Mouse (Mus musculus) forebrain, embryonic 14.5 days (tissue): ENCODE measurements around the gene Lyl1. TPM values are rescaled to one million over a fixed set of nuclear protein-coding genes. Genes with fewer than 3 reads are reported as not detected.

Experiments used
- ATAC-seq: fragments of 200-750 bp; cut with Nextera tagmentation; 2 replicates; pipeline ENCODE4 v1.8.0; 2017; ENCODE audit warnings: mild to moderate bottlenecking, moderate library complexity
- DNase-seq: peaks from one replicate; pipeline ENCODE4 v3.0.0-alpha.2; 2015; ENCODE audit warnings: low spot score
- H3K27ac ChIP-seq: fragments of 300-500 bp; sonication (generic); 2 replicates; pipeline ENCODE4 v1.5.1; 2014; ENCODE audit warnings: low read depth, mild to moderate bottlenecking, control low read depth, low read length, moderate library complexity
- H3K27me3 ChIP-seq: fragments of 300-500 bp; sonication (generic); replicated peaks from 2 replicates; pipeline ENCODE4 v1.6.1; 2014; ENCODE audit warnings: low read length, control low read depth, mixed read lengths; ENCODE audit not compliant: control insufficient read depth, insufficient read depth
- H3K36me3 ChIP-seq: fragments of 300-500 bp; sonication (generic); 2 replicates; pipeline ENCODE4 v1.6.1; 2014; ENCODE audit warnings: low read length, control low read depth; ENCODE audit not compliant: control insufficient read depth, insufficient read depth
- H3K4me1 ChIP-seq: fragments of 300-500 bp; sonication (generic); 2 replicates; pipeline ENCODE4 v1.6.1; 2014; ENCODE audit warnings: antibody characterized with exemption, low read length, control low read depth; ENCODE audit not compliant: control insufficient read depth, insufficient read depth
- H3K4me2 ChIP-seq: fragments of 300-500 bp; sonication (generic); 2 replicates; pipeline ENCODE4 v1.6.1; 2014; ENCODE audit warnings: mild to moderate bottlenecking, control low read depth, low read length
- H3K4me3 ChIP-seq: fragments of 300-500 bp; sonication (generic); 2 replicates; pipeline ENCODE4 v1.5.1; 2014; ENCODE audit warnings: low read depth, low read length, control low read depth
- H3K9ac ChIP-seq: fragments of 300-500 bp; sonication (generic); 2 replicates; pipeline ENCODE4 v1.6.1; 2014; ENCODE audit warnings: mild to moderate bottlenecking, low read length, control low read depth, moderate library complexity
- H3K9me3 ChIP-seq: fragments of 300-500 bp; sonication (generic); replicated peaks from 2 replicates; pipeline ENCODE4 v1.6.1; 2016; ENCODE audit warnings: low read length, control low read depth, mixed read lengths; ENCODE audit not compliant: control insufficient read depth
- WGBS: fragments of 180-500 bp; shearing (Covaris S2); extraction: QIAGEN DNeasy Blood & Tissue Kit; methylation state at CpG from one replicate; pipeline ENCODE4 v1.1.7; 2014; 5-methylcytosine and 5-hydroxymethylcytosine counted together
- polyA plus RNA-seq: library from polyadenylated mRNA; unstranded; fragments of >200 nt; fragmentation: Nextera tagmentation; extraction: Ambion mirVana; gene quantifications from 2 replicates; pipeline ENCODE4 v1.2.1, GENCODE M21; 2014

Lyl1 gene
- polyA plus RNA-seq, 1 experiment from 2014 or later = 2.9 TPM

DNA sequence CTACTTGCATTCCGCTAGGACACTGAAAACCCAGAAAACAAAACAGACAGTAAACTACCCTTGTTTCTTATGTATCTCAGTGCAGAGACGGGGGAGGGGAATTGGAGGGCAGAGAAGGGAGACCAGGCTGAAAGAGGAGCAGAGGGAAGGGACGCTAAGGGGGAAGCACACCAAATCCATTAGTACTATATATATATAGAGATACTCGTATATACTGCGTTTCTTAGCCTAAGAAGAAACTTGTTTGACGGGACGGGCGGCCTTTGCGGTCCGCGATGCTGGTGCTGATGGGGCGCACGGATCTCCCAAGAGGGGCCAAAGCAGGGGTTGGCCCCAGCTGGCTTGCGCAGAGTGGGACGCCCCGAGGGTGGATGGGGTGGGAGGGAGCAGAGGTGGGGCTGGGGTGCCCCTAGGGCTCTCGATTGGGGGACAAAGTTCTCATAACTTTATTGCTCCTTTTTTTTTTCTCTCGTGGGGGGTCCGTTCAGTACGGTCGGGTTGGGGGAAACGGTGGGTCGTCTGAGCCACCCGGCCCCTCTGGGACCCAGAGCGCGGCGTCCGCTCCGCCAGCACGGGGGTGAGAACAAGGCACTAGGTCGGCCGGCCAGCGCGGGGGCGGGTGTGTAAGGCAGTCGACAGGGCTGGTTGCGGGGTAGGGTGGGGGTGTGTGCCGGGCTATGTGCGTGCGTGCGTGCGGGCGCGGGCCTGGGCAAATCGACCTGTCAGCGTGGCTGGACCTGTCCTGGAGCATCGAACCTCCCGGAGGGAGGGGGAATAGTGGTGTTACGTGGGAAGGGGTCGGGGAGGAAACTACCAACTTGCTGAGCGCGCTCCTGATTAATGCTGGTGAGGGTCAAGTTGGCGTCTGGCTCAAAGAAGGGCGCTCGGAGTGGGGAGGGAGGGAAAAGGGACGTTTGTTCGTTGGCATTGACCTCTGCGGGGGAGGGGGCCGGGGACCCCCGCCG is 3.9 kb downstream of the Lyl1 start:
- Histone ChIP-seq H3K4me2 (peak overlapping the region; percentile 52), H3K4me3 (peak overlapping the region; percentile 27), H3K27ac (peak overlapping the region; percentile 90), H3K9me3 (no peaks in the 10 kb centered on the region), H3K36me3 (peaks cover 15% of the 10 kb centered on the region), H3K9ac (peak overlapping the region; percentile 75), H3K4me1 (peaks cover 31% of the 10 kb centered on the region), H3K27me3 (peaks cover 44% of the 10 kb centered on the region)
- ATAC-seq (no peak), DNase-seq (no peak)
- WGBS = 2% methylated on average over 51 of the region's 61 CpGs

DNA sequence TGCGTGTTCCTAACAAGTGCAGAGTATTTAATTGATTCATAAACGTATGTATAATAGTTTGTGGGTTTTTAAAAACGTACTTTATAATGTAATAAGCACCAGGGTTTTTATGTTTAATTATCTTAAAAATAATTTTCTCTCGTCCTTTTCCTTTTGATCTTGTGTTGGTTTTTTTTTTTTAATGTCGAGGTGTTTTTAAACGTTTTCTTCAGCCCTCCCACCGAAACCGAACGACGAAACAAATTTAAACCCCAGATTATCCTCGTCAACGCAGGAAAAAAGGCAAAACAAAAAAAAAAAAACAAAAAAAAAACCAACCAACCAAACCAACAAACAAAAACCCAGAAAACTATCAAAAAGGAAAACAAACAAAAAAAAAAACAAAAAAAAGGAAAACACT is 4.7 kb downstream of the Lyl1 start:
- peaks cover 19% of the 10 kb centered on the region for H3K36me3 ChIP-seq
- peaks cover 35% of the 10 kb centered on the region for H3K4me1 ChIP-seq
- H3K9me3 ChIP-seq = no peaks in the 10 kb centered on the region
- 4% methylated on average over 12 of the region's 12 CpGs for WGBS
- peak overlapping the region; percentile 52 for H3K4me2 ChIP-seq
- peak overlapping the region; percentile 96 for H3K27ac ChIP-seq
- peak overlapping the region; percentile 75 for H3K9ac ChIP-seq
- peak overlapping the region; percentile 27 for H3K4me3 ChIP-seq
- H3K27me3 ChIP-seq = peaks cover 44% of the 10 kb centered on the region
- DNase-seq (no peak), ATAC-seq (no peak)

DNA sequence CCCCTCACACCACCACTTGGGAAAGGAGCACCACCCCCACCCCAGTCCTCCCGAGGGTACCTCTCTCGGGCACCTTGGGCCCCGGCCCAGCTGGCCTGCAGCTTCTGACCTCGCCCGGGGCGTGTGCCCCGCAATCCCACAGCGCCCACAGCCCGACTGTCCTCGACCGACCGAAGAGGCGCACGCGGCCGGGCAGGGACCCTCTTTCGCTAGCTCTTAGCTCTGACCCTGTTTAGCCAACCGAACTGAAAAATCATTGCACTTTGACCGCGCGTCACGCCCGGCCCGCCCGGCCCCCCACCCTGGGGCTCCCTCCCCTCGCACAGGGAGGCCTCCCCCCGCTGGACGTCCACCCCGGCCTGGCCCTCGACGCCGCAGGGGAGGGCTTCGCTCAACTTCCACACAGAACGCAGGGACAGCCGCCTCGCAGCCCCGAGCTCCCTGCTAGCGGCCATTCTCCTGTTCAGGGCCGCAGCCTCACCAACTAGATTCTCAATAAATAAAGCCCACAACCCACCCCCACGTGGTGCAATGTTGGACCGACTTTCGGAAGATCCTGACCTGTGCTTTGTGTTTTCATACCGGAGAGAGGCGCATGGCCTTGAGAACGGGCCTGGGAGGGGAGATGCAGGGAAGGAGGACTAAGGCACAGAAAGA is 5.5 kb downstream of the Lyl1 start:
- ATAC-seq (no peak), DNase-seq (peak; percentile 36)
- Histone ChIP-seq H3K27me3 (peaks cover 40% of the 10 kb centered on the region), H3K27ac (peak overlapping the region; percentile 96), H3K4me3 (peak overlapping the region; percentile 19), H3K9ac (peak overlapping the region; percentile 75), H3K4me1 (peaks cover 43% of the 10 kb centered on the region), H3K4me2 (peak overlapping the region; percentile 52), H3K36me3 (peaks cover 25% of the 10 kb centered on the region), H3K9me3 (no peaks in the 10 kb centered on the region)
- WGBS = 4% methylated on average over 44 of the region's 45 CpGs

DNA sequence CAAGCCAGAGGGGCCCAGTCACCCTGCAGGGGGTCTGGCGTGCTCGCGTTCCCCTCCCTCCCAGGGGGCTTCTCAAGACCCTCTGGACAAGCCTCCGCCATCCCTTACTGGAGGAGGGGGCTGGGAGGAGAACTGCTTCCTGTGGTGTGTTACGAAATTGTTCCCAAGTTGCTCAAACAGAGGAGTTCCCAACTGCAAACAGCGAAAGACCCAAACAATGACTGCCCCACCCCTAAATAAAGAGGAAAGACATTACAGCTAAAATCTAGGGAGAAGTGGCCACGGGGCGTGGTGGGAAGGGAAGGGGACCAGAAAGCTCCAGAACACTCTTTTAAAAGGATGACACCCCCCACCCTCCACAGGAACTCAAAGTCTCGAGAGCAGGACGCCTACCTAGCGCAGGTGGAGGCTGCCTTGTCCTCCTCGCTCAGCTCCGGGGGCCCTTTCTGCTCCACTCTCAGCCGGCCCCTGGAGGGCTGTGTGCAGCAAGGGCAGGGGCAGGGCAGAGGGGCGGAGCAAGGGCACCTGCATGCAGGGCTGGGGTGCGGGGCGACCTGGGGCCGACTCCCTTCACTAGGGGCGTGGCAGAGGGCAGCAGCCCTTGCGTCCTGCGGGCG is 6.1 kb downstream of the Lyl1 start:
- DNase-seq = no peak

DNA sequence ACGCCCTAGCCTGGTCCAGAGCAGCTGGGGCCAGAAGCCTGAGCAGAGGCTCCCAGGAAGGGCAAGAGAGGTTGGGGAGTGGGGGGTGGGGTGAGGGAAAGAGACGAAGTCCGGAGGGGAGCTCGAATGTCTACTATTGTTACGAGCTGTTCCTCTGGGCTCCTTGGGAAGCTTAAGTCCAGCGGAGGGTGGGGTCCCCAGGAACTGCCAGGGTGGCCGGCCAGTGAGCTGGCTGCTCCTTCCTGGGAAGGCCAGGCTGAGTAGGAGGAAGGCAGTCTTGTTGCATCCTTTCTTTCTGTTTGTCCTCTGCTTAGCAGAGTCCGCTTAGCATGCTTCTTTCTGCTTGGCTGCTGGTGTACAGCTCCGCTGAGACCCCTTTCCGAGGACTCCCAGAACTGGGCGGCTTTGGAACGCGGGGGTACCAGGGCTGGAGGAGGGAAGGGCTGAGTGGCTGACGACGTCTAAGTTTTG is 6.8 kb downstream of the Lyl1 start:
- peak overlapping the region; percentile 96 for H3K27ac ChIP-seq
- DNase-seq = no peak
- H3K4me1 ChIP-seq = peaks cover 47% of the 10 kb centered on the region
- no peak for ATAC-seq
- H3K27me3 ChIP-seq = peaks cover 27% of the 10 kb centered on the region
- peak overlapping the region; percentile 52 for H3K4me2 ChIP-seq
- H3K36me3 ChIP-seq = peaks cover 22% of the 10 kb centered on the region
- H3K9me3 ChIP-seq = no peaks in the 10 kb centered on the region
- peak overlapping the region; percentile 19 for H3K4me3 ChIP-seq
- peak overlapping the region; percentile 75 for H3K9ac ChIP-seq
- WGBS = 10% methylated on average over 15 of the region's 15 CpGs

More for the DNA sequence above, 6.1 kb downstream of the Lyl1 start:
- no peak for ATAC-seq
- no peaks in the 10 kb centered on the region for H3K9me3 ChIP-seq
- H3K4me2 ChIP-seq = peak overlapping the region; percentile 52
- peak overlapping the region; percentile 19 for H3K4me3 ChIP-seq
- peak overlapping the region; percentile 96 for H3K27ac ChIP-seq
- WGBS = 13% methylated on average over 22 of the region's 22 CpGs
- H3K27me3 ChIP-seq = peaks cover 34% of the 10 kb centered on the region
- peak overlapping the region; percentile 75 for H3K9ac ChIP-seq
- peaks cover 46% of the 10 kb centered on the region for H3K4me1 ChIP-seq
- H3K36me3 ChIP-seq = peaks cover 25% of the 10 kb centered on the region

DNA sequence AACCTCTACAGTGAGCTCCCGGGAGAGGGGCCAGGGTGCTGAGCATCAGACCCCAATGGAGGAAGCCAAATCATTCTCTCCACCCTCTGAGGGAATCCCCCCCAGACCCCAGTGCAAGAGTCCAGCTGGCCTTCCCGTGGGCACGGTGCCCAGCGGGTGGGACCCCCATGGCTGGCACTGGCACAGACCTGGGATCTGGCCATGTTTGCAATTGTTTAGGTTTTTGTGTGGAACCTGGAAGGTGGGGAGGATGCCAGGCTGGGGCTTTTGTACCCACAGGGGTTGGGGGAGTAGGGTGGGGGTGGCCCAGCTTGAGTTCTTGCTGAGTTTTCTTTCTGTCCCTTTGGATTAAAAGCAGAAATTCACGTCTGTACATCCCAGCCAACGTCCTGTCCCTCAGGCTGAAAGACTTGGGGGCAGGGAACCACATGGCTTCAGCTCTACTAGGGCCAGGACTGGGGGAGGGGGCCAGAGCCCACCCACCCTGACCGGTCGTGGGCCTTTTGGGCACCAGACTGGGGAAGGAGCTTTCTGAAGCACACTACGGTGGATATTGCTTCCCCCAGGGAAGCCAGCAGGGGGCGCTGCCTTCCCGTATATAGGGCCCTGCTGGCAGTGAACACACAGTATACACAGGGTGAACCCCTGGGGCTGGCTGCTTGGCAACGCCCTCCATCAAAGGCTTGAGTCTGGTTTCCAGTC is 7.7 kb downstream of the Lyl1 start:
- Histone ChIP-seq H3K9ac (peak overlapping the region; percentile 75; the same call in 1 of the 2 replicates), H3K4me2 (no peak overlapping the region), H3K36me3 (peaks cover 27% of the 10 kb centered on the region), H3K4me3 (no peak overlapping the region), H3K9me3 (no peaks in the 10 kb centered on the region), H3K27ac (peak overlapping the region; percentile 96), H3K4me1 (peaks cover 53% of the 10 kb centered on the region), H3K27me3 (peaks cover 22% of the 10 kb centered on the region)
- DNase-seq (peak; percentile 97), ATAC-seq (peak; percentile 75)
- WGBS = 2% methylated on average over 12 of the region's 12 CpGs

DNA sequence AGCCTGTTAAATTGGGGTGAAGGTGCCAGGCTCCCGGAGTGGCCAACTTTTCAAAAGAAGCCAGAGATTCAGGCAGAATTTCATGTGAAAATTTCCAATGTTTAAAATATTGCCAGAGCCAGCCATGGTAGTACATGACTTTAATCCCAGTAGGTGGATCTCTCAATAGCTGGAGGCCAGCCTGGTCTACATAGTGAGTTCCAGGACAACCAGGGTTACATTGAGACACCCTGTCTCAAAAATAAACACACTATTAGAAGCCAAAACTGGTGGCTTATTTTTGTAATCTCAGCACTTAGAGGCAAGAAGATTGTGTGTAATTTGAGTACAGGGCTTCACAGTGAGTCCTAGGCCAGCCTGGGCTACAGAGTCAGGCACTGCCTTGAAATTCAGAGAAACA is 8.7 kb downstream of the Lyl1 start:
- no peak overlapping the region for H3K4me2 ChIP-seq
- peaks cover 30% of the 10 kb centered on the region; the same call in 1 of the 2 replicates for H3K36me3 ChIP-seq
- WGBS = 71% methylated on average over 1 of the region's 1 CpGs
- DNase-seq (no peak), ATAC-seq (no peak)
- H3K4me1 ChIP-seq = peaks cover 58% of the 10 kb centered on the region
- H3K27ac ChIP-seq = peak overlapping the region; percentile 96
- no peaks in the 10 kb centered on the region for H3K9me3 ChIP-seq
- peak overlapping the region; percentile 37; the same call in 1 of the 2 replicates for H3K9ac ChIP-seq
- peaks cover 16% of the 10 kb centered on the region; the same call in 1 of the 2 replicates for H3K27me3 ChIP-seq
- no peak overlapping the region for H3K4me3 ChIP-seq

DNA sequence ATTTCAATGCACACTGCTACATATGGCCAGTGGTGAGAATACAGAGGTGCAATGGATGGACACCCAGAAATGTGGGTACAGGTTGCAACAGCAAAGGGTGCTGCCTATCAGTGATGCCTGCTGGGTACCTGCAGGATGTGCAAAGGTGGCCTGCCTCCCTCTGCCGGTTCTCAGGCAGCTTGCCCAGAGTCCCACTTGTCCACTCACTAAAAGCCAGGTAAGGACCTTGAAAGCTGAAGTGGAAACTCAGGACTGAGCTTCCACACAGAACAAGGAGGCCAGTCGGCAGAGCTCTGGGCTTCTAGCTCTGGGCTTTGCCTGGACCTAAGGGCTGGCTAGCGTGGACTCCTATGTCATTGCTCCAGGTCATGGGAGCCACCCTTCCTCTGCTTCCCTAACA is 10.1 kb downstream of the Lyl1 start:
- WGBS = 32% methylated on average over 3 of the region's 3 CpGs
- H3K27me3 ChIP-seq = peaks cover 19% of the 10 kb centered on the region; the same call in 1 of the 2 replicates

More for the DNA sequence above, 10.1 kb downstream of the Lyl1 start:
- H3K4me2 ChIP-seq = peak overlapping the region; percentile 16; the same call in 1 of the 2 replicates
- peak overlapping the region; percentile 96 for H3K27ac ChIP-seq
- H3K4me1 ChIP-seq = peaks cover 67% of the 10 kb centered on the region
- DNase-seq (no peak), ATAC-seq (no peak)
- H3K9me3 ChIP-seq = no peaks in the 10 kb centered on the region
- peak overlapping the region; percentile 50 for H3K9ac ChIP-seq
- peaks cover 35% of the 10 kb centered on the region for H3K36me3 ChIP-seq
- H3K4me3 ChIP-seq = no peak overlapping the region
